Mouse (Mus musculus): Measurements from ENCODE around the gene Plxnb1. TPM values are rescaled to one million over a fixed set of nuclear protein-coding genes. Genes with fewer than 3 reads are reported as not detected.
A peak's percentile ranks its signal among the peaks of the same experiment; 100 is the strongest.

Plxnb1 gene
- total and polyA plus RNA-seq, 3 experiments = under 0.01 TPM; not detected in 2

DNA sequence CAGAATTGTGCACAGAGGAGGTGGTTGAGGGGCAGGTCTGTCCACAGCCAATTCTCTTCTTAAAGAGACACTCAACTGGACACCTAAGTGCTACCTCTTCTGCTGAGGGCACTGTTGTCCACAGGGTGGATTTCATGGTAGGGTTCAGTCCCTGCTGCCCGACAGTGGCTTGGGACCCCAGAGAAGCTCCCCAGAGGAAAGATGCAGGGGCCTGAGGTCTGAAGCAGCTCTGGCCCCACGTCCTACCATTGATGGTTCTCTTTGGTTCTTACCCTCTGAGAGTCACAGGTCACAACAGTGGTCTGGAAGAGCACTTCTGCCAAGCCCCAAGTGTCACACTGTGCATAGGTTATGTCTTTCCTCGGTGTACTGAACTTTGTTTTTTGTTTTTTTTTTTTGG lies 41.8 kb upstream of the Plxnb1 start:
- dilution Hi-C loops (cut with MboI; ENCODE audit: extremely low pct_ligation_motif_present, extremely low pct_unique_long_range_greater_than_20kb, low sequenced_read_pairs) (no loop called here), in situ Hi-C loops (cut with MboI; ENCODE audit: low pct_ligation_motif_present, low pct_unique_long_range_greater_than_20kb, low sequenced_read_pairs) (no loop called here)
- Histone ChIP-seq H3K9ac (ENCODE audit: insufficient read depth, low read depth) (peak overlapping the region; percentile 56), H3K36me3 (replicated peaks in 1 of 2; ENCODE audit: control insufficient read depth in 1 of 2, insufficient read depth in 1 of 2, low read length in 1 of 2) (peaks cover 26 to 37% of the 10 kb centered on the region in 2 experiments), H3K9me3 (replicated peaks; ENCODE audit: low read length) (no peaks in the 10 kb centered on the region), H3K27ac (ENCODE audit: insufficient read depth, low read depth) (peak overlapping the region; percentile 38; the same call in 1 of the 2 replicates), H3K4me3 (replicated peaks in 1 of 3; ENCODE audit: low read depth in 2 of 3, low read length in 2 of 3, poor library complexity in 1 of 3) (peak overlapping the region; percentile 18 to 70 (median 67)), H3K4me2 (ENCODE audit: insufficient read depth, low read depth, poor library complexity, severe bottlenecking) (peak overlapping the region; percentile 88), H3K79me2 (replicated peaks; ENCODE audit: control insufficient read depth, extremely low read depth, insufficient read depth, poor library complexity, severe bottlenecking) (peaks cover 73% of the 10 kb centered on the region), H3K4me1 (ENCODE audit: control insufficient read depth in 1 of 2, insufficient read depth in 2 of 2) (peaks cover 33 to 66% of the 10 kb centered on the region in 2 experiments), H3K27me3 (replicated peaks) (no peaks in the 10 kb centered on the region)
- TF ChIP-seq RAD21 (IDR thresholded peaks at IDR 0.05; ENCODE audit: low read depth, low read length) = no peak
- TF ChIP-seq USF1 (IDR thresholded peaks at IDR 0.05; ENCODE audit: low read depth, low read length) = no peak
- TF ChIP-seq CHD1 (IDR thresholded peaks at IDR 0.05; ENCODE audit: low read depth, low read length) = no peak
- no peak for TF ChIP-seq NELFE (IDR thresholded peaks at IDR 0.05; ENCODE audit: low read depth, low read length)
- no peak for TF ChIP-seq MEF2A (IDR thresholded peaks at IDR 0.05; ENCODE audit: borderline replicate concordance, low read depth, low read length)
- no peak for TF ChIP-seq PAX5 (IDR thresholded peaks at IDR 0.05; ENCODE audit: low read length)
- TF ChIP-seq IRF4 (IDR thresholded peaks at IDR 0.05; ENCODE audit: low read depth, low read length) = no peak
- no peak for TF ChIP-seq SIN3A (IDR thresholded peaks at IDR 0.05; ENCODE audit: low read length)
- TF ChIP-seq TCF12 (IDR thresholded peaks at IDR 0.05; ENCODE audit: low read depth, low read length) = no peak
- no peak for TF ChIP-seq USF2 (conservative IDR thresholded peaks at IDR 0.05; ENCODE audit: low read depth, low read length)
- TF ChIP-seq GABPA (IDR thresholded peaks at IDR 0.05; ENCODE audit: insufficient replicate concordance, low read depth, low read length) = no peak
- no peak for TF ChIP-seq MAX (IDR thresholded peaks at IDR 0.05; ENCODE audit: low read length)
- TF ChIP-seq ZKSCAN1 (IDR thresholded peaks at IDR 0.05; ENCODE audit: borderline replicate concordance, low read depth, low read length) = no peak
- no peak for TF ChIP-seq KAT2A (IDR thresholded peaks at IDR 0.05; ENCODE audit: insufficient replicate concordance, low read length)
- no peak for TF ChIP-seq UBTF (IDR thresholded peaks at IDR 0.05; ENCODE audit: low read depth, low read length)
- no peak for TF ChIP-seq POLR2A (IDR thresholded peaks at IDR 0.05; ENCODE audit: low read depth, low read length)
- no peak for DNase-seq (ENCODE audit: extremely low read depth)

DNA sequence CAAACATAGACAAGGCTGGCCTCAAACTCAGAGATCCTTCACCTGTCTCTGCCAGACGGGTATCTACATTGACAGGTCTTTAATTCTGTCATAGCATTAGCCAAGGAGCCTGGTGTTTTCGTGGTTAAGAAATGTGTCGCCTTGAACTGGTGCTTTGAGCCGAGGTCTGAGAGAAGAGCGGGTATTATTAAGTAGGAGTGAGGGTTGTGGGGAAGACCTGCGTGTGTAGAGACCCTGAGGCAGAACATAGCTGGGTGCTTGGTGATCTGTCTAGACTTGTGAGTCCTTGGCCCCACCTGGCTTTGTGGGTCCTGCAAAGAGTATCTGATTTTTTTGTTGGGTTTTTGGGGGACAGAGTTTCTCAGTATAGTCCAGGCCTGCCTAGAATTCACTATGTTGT lies 41.3 kb upstream of the Plxnb1 start:
- TF ChIP-seq USF1 (IDR thresholded peaks at IDR 0.05; ENCODE audit: low read depth, low read length) (no peak), MAZ (IDR thresholded peaks at IDR 0.05; ENCODE audit: low read depth, low read length) (no peak), MYC (IDR thresholded peaks at IDR 0.05; ENCODE audit: low read depth, low read length) (no peak), ZNF384 (IDR thresholded peaks at IDR 0.05; ENCODE audit: low read depth, low read length) (no peak), CTCF (conservative IDR thresholded peaks at IDR 0.05 in 1 of 2, IDR thresholded peaks at IDR 0.05 in 1 of 2; ENCODE audit: low read depth in 2 of 2, low read length in 2 of 2) (no peak), RAD21 (IDR thresholded peaks at IDR 0.05; ENCODE audit: low read depth, low read length) (no peak), UBTF (IDR thresholded peaks at IDR 0.05; ENCODE audit: low read depth, low read length) (no peak), EP300 (IDR thresholded peaks at IDR 0.05; ENCODE audit: low read length) (no peak), NRF1 (IDR thresholded peaks at IDR 0.05; ENCODE audit: low read depth, low read length) (no peak), GABPA (IDR thresholded peaks at IDR 0.05; ENCODE audit: insufficient replicate concordance, low read depth, low read length) (no peak), SMC3 (IDR thresholded peaks at IDR 0.05; ENCODE audit: low read depth, low read length) (no peak), PAX5 (IDR thresholded peaks at IDR 0.05; ENCODE audit: low read length) (no peak), NELFE (IDR thresholded peaks at IDR 0.05; ENCODE audit: low read depth, low read length) (no peak), BHLHE40 (IDR thresholded peaks at IDR 0.05; ENCODE audit: low read depth, low read length) (no peak), TCF12 (IDR thresholded peaks at IDR 0.05; ENCODE audit: low read depth, low read length) (no peak)
- Histone ChIP-seq H3K79me2 (replicated peaks; ENCODE audit: control insufficient read depth, extremely low read depth, insufficient read depth, poor library complexity, severe bottlenecking) (peaks cover 69% of the 10 kb centered on the region), H3K9me3 (replicated peaks; ENCODE audit: low read length) (no peaks in the 10 kb centered on the region), H3K4me3 (replicated peaks in 1 of 3; ENCODE audit: low read depth in 2 of 3, low read length in 2 of 3, poor library complexity in 1 of 3) (peak overlapping the region in 2 of 3 experiments; percentile 18), H3K27ac (ENCODE audit: insufficient read depth, low read depth) (peak overlapping the region; percentile 34; the same call in 1 of the 2 replicates), H3K27me3 (replicated peaks) (no peaks in the 10 kb centered on the region), H3K36me3 (replicated peaks in 1 of 2; ENCODE audit: control insufficient read depth in 1 of 2, insufficient read depth in 1 of 2, low read length in 1 of 2) (peaks cover 29 to 40% of the 10 kb centered on the region in 2 experiments), H3K4me1 (ENCODE audit: control insufficient read depth in 1 of 2, insufficient read depth in 2 of 2) (peaks cover 35 to 66% of the 10 kb centered on the region in 2 experiments), H3K9ac (ENCODE audit: insufficient read depth, low read depth) (peak overlapping the region; percentile 56; the same call in 1 of the 2 replicates), H3K4me2 (ENCODE audit: insufficient read depth, low read depth, poor library complexity, severe bottlenecking) (peak overlapping the region; percentile 88)
- in situ Hi-C loops (cut with MboI; ENCODE audit: low pct_ligation_motif_present, low pct_unique_long_range_greater_than_20kb, low sequenced_read_pairs) (no loop called here), dilution Hi-C loops (cut with MboI; ENCODE audit: extremely low pct_ligation_motif_present, extremely low pct_unique_long_range_greater_than_20kb, low sequenced_read_pairs) (no loop called here)
- no peak for DNase-seq (ENCODE audit: extremely low read depth)

Data from CH12.LX (cell line).